In genomic region chr16:14939552-14939951, GRCm38 (mm10) we compare ENCODE assay signal across 12 mouse cellular contexts. TPM values are rescaled to one million over a fixed set of nuclear protein-coding genes. Genes with fewer than 3 reads are reported as not detected.
DNase-seq lines count a peak whose midpoint lies in the region; ATAC-seq lines count a peak whose summit lies in the region.
"Had no signal": no experiment of that assay in that cellular context is flagged by ENCODE, and none has a peak within 500 bp of the region (broad histone marks: within the 10 kb centered on the region; RNA-seq: fewer than 3 reads in every experiment).

No protein-coding gene starts in this region.

- H3K9ac ChIP-seq in kidney, embryonic 16.5 days (replicated peaks; ENCODE audit: low read length): no peak overlapping the region
- H3K9ac ChIP-seq in embryonic facial prominence, embryonic 14.5 days (ENCODE audit: low read depth, low read length): no peak overlapping the region
- H3K9ac ChIP-seq in heart, embryonic 15.5 days: no peak overlapping the region
- no peak overlapping the region for H3K9ac ChIP-seq in forebrain, embryonic 14.5 days (ENCODE audit: low read length)
- H3K9ac ChIP-seq: forebrain, embryonic 15.5 days had no signal

- no peak for ATAC-seq in kidney, embryonic 16.5 days (ENCODE audit: low FRiP score, low TSS enrichment)
- ATAC-seq in embryonic facial prominence, embryonic 14.5 days (ENCODE audit: low read depth): no peak
- ATAC-seq in heart, embryonic 15.5 days (replicated peaks; ENCODE audit: insufficient number of reproducible peaks, insufficient read depth, low FRiP score, low read depth): no peak
- no peak for ATAC-seq in forebrain, embryonic 14.5 days
- ATAC-seq: forebrain, embryonic 15.5 days; inflammation-experienced regulatory T-cells, adult 6 months had no signal

- H3K27ac ChIP-seq in kidney, embryonic 16.5 days (ENCODE audit: low read length): peak overlapping the region; percentile 54
- peak overlapping the region; percentile 58 for H3K27ac ChIP-seq in embryonic facial prominence, embryonic 14.5 days (replicated peaks; ENCODE audit: low read depth, low read length)
- peak overlapping the region; percentile 68; the same call in 1 of the 2 replicates for H3K27ac ChIP-seq in heart, embryonic 15.5 days
- H3K27ac ChIP-seq in forebrain, embryonic 14.5 days (ENCODE audit: low read depth, low read length): no peak overlapping the region
- H3K27ac ChIP-seq: forebrain, embryonic 15.5 days had no signal

- no peak for DNase-seq in kidney, adult 11 months
- no peak for DNase-seq in embryonic facial prominence, embryonic 14.5 days (ENCODE audit: low spot score)
- peak; percentile 4 for DNase-seq in lung, postnatal 10 days
- no peak for DNase-seq in forebrain, embryonic 14.5 days (ENCODE audit: low spot score)
- DNase-seq in gastrocnemius, postnatal 36 days: no peak
- DNase-seq: cerebellum, adult 9-10 months had no signal

- no peaks in the 10 kb centered on the region for H3K27me3 ChIP-seq in kidney, embryonic 16.5 days (ENCODE audit: insufficient read depth, low read length)
- no peaks in the 10 kb centered on the region for H3K27me3 ChIP-seq in embryonic facial prominence, embryonic 14.5 days (replicated peaks; ENCODE audit: control insufficient read depth, insufficient read depth, low read length)
- peaks cover 5% of the 10 kb centered on the region; the same call in 1 of the 2 replicates for H3K27me3 ChIP-seq in heart, embryonic 15.5 days
- H3K27me3 ChIP-seq in forebrain, embryonic 14.5 days (replicated peaks; ENCODE audit: control insufficient read depth, insufficient read depth, low read length): no peaks in the 10 kb centered on the region
- H3K27me3 ChIP-seq: forebrain, embryonic 15.5 days had no signal

- no peaks in the 10 kb centered on the region for H3K36me3 ChIP-seq in kidney, embryonic 16.5 days (ENCODE audit: insufficient read depth, low read length)
- no peaks in the 10 kb centered on the region for H3K36me3 ChIP-seq in embryonic facial prominence, embryonic 14.5 days (ENCODE audit: control insufficient read depth, insufficient read depth, low read length)
- H3K36me3 ChIP-seq in heart, embryonic 15.5 days: no peaks in the 10 kb centered on the region
- H3K36me3 ChIP-seq in forebrain, embryonic 14.5 days (ENCODE audit: control insufficient read depth, insufficient read depth, low read length): no peaks in the 10 kb centered on the region
- H3K36me3 ChIP-seq: forebrain, embryonic 15.5 days had no signal

- no peaks in the 10 kb centered on the region for H3K9me3 ChIP-seq in kidney, embryonic 16.5 days (ENCODE audit: low read length)
- no peaks in the 10 kb centered on the region for H3K9me3 ChIP-seq in embryonic facial prominence, embryonic 14.5 days (ENCODE audit: control insufficient read depth, low read length)
- no peaks in the 10 kb centered on the region for H3K9me3 ChIP-seq in heart, embryonic 15.5 days (replicated peaks)
- no peaks in the 10 kb centered on the region for H3K9me3 ChIP-seq in forebrain, embryonic 14.5 days (replicated peaks; ENCODE audit: control insufficient read depth, low read length)
- H3K9me3 ChIP-seq: forebrain, embryonic 15.5 days had no signal

- H3K4me1 ChIP-seq in kidney, embryonic 16.5 days (ENCODE audit: insufficient read depth, low read length): peaks cover 6% of the 10 kb centered on the region; the same call in 1 of the 2 replicates
- peaks cover 28% of the 10 kb centered on the region for H3K4me1 ChIP-seq in embryonic facial prominence, embryonic 14.5 days (ENCODE audit: control insufficient read depth, insufficient read depth, low read length)
- H3K4me1 ChIP-seq in heart, embryonic 15.5 days (replicated peaks): 0 out of 2 replicates have a peak, but pooled peaks cover 3% of the 10 kb centered on the region
- H3K4me1 ChIP-seq in forebrain, embryonic 14.5 days (ENCODE audit: control insufficient read depth, insufficient read depth, low read length): no peaks in the 10 kb centered on the region; the same call in 1 of the 2 replicates
- H3K4me1 ChIP-seq: forebrain, embryonic 15.5 days had no signal

- intact Hi-C loops in gastrocnemius, postnatal 36 days (cut with DNase I): no loop called here

- no peak overlapping the region for H3K4me2 ChIP-seq in kidney, embryonic 16.5 days (replicated peaks; ENCODE audit: low read depth, low read length)
- no peak overlapping the region for H3K4me2 ChIP-seq in embryonic facial prominence, embryonic 14.5 days (ENCODE audit: low read depth, low read length)
- no peak overlapping the region for H3K4me2 ChIP-seq in heart, embryonic 15.5 days
- no peak overlapping the region for H3K4me2 ChIP-seq in forebrain, embryonic 14.5 days (ENCODE audit: low read length)
- H3K4me2 ChIP-seq: forebrain, embryonic 15.5 days had no signal

- H3K4me3 ChIP-seq in kidney, embryonic 16.5 days (ENCODE audit: low read length): no peak overlapping the region
- H3K4me3 ChIP-seq in embryonic facial prominence, embryonic 14.5 days (ENCODE audit: low read depth, low read length): no peak overlapping the region
- H3K4me3 ChIP-seq in heart, embryonic 15.5 days: no peak overlapping the region
- no peak overlapping the region for H3K4me3 ChIP-seq in forebrain, embryonic 14.5 days (ENCODE audit: low read depth, low read length)
- H3K4me3 ChIP-seq: forebrain, embryonic 15.5 days had no signal

- 75% methylated on average over 1 of the region's 1 CpGs for WGBS in kidney, embryonic 16.5 days
- WGBS in embryonic facial prominence, embryonic 14.5 days: 74% methylated on average over 1 of the region's 1 CpGs
- 65% methylated on average over 1 of the region's 1 CpGs for WGBS in heart, embryonic 15.5 days
- 80% methylated on average over 1 of the region's 1 CpGs for WGBS in forebrain, embryonic 14.5 days

RNA-seq across cellular contexts. Expression of gene Efcab1, which starts 33.1 kb away (rescaled TPM):
- polyA plus RNA-seq in kidney, embryonic 16.5 days (2015; fragmentation: Nextera tagmentation; extraction: Ambion mirVana): 2.7 and 2.9 TPM in 2 replicates
- 11.3 and 11.7 TPM in 2 replicates for polyA plus RNA-seq in embryonic facial prominence, embryonic 14.5 days (2014; fragmentation: Nextera tagmentation; extraction: Ambion mirVana)
- polyA plus RNA-seq in heart, embryonic 15.5 days (2015; fragmentation: Nextera tagmentation; extraction: Ambion mirVana): 1.4 and 1.9 TPM in 2 replicates
- polyA plus RNA-seq in forebrain, embryonic 14.5 days (2014; fragmentation: Nextera tagmentation; extraction: Ambion mirVana): 14.6 TPM in 2 replicates
- total RNA-seq in gastrocnemius, postnatal 36 days (2021): not detected
- total RNA-seq: megakaryocyte, adult 5-6 weeks; monocyte, adult 5-6 weeks had no signal
- polyA plus RNA-seq: inflammation-experienced regulatory T-cells, adult 6 months had no signal
